Mouse (Mus musculus) erythroblast, embryonic 14.5 days (primary cell): ENCODE results near the gene Hcfc2.

Experiments used
- GATA1 ChIP-seq: IDR thresholded peaks from 2 replicates; pipeline ENCODE4 v1.6.1; 2012; ENCODE audit warnings: low read length, inconsistent platforms, mixed read lengths
- TAL1 ChIP-seq: IDR thresholded peaks from 3 replicates; pipeline ENCODE4 v1.6.1; 2012; ENCODE audit warnings: low read length, inconsistent platforms, mixed read lengths

DNA sequence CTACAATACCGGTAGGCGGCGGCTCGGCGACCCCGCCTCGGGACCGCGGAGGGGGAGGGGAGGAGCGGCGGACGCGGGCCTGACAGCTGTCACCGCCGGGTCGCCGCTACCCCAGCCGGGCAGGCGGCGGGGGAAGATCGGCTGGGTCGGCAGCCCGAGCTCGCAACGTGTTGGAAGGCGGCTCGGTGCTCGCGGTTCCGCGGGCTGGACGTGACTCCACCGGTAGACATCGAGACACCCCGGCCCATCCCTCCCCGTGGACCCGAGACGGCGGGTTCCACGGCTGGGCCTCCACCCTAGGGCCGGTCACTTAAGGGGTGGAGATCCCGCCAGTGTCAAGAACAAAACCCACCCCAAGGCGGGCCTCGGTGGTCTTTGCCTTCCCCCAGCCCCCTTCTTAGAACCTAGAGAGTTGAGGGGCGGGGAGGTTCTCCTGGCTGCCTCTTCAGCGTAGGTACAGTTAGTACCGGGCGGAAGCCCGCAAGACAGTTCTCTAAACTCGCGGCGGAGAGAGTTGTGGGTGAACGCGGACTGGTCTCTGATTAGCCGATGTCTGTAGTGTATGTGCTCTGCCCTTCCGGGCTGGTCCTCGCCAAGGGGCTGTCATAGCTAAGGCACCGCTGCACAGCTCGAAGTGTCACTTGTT, 3.5 kb downstream of the Hcfc2 start:
- TF ChIP-seq TAL1 (no peak), GATA1 (no peak)
